Mouse (Mus musculus) testis, postnatal 10 days (tissue): Measurements from ENCODE around the gene Cttnbp2nl.

Experiments
- DNase-seq: peaks from one replicate; pipeline ENCODE4 v3.0.0; 2021; ENCODE audit warnings: low spot score

Gene Cttnbp2nl

DNA sequence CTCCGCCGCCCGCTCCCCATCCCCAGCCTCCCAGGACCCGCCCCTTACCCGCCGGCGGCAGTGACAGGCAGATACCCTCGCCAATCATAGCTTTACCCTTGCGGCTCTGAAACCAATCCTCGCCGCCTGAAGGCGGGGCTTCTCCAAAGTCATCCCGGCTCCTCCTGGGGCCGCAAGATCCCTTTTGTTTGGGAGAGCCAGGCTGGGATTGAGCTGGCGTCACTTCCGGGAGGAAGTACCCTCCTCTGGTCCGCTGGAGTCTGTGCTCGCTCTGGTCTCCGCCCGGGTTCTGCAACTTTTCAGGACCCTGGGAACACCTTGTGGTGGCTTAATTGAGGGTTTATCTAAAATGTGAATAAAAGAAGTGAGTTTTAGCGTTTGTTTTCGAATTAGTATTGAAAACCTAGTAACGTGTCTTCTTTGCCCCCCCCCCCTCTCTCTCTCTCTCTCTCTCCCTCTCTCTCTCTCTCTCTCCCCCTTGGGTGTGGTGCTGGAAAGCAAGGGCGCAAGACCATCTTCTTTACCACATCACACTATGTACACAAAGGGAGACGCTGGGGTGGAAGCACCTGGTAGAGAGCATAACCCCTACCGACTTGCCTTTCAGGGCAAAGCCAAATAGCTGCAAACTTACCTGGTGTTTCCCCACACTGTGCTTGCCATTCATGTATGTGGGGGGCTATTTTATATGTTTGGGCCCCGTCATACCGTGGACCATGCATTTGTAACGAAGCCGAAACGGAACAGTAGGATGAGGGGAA, at the start of gene Cttnbp2nl:
TSS of gene Cttnbp2nl (minus strand) at position 210 of the 761 bp plus-strand sequence.
- DNase-seq, result peak; percentile 99

DNA sequence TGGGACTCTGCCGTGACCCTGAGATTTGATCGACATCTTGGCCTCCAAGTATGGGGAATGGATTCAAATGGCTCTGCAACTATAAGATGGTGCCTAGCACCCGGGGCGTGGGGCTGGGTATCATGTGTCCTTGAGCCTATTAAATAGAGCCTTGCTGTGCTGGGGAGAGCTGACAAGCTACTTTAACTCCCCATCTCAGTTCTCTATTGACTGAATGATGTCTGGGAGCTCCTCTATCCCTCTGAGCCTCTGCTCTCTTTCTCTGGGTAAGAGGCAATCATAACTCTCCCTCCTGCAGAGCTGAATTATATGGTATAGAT, 47.3 kb upstream of the Cttnbp2nl start:
- no peak for DNase-seq

DNA sequence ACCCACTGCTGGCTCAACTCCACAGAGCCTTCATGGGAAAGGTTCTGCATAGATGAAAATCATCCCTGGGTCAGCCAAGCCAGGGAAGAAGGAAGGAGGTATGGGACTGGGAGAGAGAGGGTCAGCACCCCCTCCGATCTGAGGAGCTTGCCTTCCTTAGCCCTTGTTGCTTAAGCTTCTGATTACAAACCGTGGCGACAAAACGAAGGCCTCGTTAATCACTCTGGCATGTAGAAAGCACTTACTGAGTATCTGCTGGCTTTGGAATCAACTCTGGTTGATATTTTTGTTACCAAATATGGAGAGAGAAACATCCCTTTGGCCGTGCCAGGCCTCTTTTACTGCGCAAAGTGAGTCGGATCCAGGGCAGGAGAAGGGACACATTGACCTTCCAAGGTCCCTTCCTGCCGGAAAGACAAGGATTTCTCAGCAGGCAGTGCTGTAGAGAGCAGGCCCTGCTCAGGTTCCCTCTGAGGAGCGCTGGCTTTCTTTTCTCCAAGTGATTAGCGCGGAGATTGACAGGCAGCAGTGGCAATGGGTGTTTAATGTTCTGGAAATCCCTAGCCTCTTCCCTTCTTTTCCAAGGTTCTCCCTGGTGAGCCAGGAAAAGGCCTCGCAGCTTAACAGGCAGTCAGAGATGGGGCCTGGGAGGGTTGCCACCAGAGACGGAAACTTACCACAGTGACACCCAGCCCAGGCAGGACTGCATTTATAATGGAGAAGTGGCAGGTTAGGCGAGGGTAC, 46.8 kb upstream of the Cttnbp2nl start:
- no peak for DNase-seq

DNA sequence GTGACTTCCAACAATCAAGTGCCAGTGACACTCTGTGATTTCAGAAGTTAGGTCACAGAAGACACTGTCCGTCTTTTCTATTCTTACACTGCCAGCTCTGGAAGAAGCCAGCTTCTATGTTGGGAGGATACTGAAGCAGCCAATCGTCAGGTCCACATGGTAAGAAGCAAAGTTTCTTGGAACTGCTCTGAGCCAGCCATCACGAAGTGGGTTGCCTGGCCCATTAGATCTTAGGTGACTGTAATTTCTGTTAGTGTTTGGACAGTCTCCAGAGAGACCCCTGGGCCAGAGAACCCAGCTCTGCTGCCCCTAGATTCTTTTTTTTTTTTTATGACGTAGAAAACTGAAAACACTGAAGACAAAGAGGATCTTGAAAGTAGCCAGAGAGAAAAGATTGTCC, 44.6 kb upstream of the Cttnbp2nl start:
- DNase-seq, result no peak

DNA sequence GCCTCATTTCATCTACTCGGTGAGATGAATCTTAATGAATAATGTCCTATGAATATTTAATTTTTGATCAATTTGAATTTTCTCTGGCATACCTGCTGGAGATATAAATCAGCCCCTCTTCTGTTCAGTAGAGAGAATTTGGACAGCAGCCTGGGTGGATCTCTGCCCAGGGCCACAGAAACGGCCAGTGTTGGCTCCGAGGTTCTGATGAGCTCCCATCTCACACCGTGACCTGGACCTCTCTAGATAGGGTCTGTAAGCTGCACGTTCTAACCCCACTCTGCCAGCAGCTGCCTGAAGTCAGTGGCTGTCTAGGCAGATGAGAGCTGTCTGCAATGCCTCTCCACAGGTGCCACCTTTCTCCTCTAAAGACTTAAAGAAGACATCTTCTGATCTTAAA, 42.1 kb upstream of the Cttnbp2nl start:
- DNase-seq, result no peak

DNA sequence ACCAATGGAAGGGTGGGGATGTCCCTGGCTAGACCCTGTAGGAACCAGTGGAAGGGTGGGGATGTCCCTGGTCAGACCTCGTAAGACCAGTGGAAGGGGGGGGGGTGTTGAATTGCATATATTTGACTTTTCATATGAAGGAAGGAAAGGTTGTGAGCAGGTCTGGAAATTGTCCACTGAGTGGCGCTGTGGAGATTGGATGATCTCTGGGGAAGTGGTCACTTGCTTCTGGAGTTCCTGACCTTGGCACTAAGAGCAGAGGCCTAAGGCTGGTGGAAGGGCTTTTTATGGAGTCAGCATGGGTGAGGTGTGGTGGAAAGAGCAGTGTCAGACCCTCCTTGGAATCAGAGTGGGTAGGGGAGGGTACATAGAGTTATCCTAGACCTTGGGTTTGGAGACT, 41.5 kb upstream of the Cttnbp2nl start:
- DNase-seq, result peak; percentile 52

DNA sequence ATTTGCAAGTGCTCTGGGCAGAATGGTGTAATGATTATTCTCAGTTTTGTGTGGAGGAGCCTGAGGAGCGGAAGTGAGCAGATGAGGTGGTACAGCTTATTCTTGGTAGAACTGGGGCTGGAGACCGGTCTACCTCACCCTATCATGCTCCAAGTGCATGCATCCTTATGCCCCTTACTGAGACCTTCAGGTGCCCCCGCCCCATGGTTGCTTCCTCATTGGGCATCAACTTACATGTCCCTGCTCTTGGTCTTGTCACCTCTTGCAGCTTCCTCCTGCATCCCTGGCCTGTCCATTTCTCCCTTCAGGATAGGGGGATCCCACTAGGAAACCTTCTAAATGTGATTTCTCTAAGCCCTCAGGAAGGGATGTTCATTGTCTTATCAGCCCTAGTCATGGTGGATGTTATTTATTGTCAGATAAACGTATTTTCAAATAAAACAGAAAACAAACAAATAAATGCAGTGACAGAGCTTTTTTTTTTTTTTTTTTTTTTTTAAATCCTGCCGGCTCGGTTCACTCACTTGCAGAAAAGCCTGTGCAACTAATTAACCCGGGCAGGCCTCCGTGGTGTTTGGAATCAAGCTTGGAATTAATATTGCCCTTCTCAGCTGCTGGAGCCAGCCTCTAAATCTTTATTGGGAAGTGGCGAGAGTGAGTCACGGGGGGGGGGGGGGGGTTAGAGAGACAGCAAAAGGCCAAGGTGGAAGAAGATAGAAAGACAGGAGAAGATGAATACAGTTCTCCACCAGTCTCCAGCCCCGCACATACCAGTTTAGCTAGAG, 40.0 kb upstream of the Cttnbp2nl start:
- DNase-seq, result no peak

DNA sequence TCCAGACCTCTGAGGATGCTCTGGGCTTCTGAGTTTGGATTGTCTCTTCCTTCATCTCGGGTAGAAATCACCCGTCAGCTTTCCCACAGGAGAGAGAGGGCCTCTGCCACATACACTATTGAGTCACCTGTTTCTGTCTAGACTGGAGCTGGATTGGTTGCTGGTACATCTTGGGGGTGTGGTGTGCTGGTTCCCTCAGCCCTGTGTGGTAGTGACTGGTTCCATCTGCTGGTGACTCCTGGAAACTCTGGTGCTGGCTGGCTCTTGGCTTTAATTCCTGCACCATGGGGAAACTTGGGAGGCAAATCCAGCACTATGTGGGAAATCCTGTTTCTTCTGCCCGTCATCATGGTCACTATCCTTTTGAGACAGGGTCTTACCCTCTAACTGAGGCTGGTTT, 38.0 kb upstream of the Cttnbp2nl start:
- DNase-seq, result peak; percentile 62

DNA sequence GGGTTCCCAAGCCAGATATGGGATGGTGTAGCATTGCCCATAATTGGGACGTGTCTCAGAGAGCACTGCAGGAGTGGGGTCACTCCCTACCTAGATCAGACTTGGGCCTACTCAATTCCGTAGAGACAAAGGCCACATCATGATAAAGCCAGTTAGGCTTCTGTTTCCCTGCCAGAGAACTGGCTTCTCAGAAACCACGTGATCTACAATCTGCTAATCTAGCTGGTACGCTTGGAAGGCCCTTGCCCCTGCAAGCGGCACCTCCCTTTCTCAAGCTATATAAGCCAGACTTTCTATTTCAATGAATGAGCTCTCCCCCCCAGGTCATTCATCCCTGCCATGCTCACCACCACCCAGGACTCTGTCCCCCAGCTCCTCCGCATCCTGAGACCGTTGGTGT, 37.2 kb upstream of the Cttnbp2nl start:
- DNase-seq, result no peak

DNA sequence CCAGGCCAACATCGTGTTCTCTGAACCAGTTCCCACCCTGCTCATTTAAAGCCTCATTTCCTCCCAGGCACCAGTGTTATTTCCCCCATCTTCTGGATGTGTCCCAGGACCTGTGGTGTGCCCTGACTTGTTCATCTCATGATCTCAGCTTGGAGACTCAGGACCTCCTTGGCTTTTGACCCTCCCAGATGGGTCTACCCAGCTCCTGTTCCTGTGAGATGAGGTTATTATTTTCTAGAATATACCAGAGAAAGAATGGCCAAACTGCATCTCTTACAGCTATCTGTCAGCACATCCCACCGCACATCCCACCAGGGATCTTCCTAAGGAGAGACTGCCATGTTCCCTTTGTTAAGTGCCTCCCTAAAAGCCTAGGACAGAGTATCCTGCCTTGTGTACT, 35.7 kb upstream of the Cttnbp2nl start:
- no peak for DNase-seq

DNA sequence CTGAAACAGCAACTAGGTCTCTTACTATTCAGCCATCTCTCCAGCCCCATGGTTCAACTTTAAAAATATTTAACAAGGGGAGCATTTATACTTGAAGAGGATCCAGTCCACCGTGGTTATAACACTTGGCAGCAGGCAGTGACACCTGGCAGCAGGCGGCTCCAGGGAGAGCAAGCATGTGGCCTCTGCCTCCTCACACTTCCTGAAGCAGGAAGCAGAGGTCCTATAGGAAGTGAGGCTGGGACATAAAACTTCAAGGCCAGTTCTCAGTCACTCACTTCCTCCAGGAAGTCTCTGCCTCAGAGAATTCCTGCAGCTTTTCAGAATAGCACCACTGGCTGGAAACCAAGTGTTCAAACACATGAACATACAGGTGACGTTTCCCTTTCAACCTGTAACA, 34.4 kb upstream of the Cttnbp2nl start:
- DNase-seq, result no peak

DNA sequence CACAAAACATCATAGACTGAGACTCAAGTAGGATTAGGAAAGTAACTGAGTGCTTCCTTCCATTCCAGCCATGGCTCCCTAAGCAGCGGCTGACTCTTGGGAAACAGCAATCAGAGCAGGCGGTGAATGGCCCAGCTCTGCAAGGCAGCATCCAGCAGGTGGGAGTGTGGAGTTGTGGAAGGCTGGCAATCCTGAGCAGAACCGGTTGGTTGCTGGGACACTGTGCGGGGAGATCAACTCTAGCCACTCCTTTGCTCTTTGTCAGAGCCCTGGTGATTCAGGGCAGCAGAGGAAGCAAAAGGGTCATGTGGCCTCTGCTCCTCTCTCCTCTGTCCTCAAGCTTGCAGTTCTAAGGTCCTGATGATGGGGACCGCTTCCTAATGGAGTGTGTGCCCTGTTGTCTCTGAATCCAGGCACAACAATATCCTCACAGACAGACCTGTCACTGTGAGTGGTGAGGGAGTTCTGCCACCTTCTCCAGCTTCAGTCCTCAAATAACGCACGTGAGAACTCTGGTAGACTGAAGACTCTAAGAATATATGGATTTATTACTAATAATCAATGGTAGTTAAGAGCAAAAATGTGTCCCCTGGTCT, 25.4 kb upstream of the Cttnbp2nl start:
- peak; percentile 89 for DNase-seq

DNA sequence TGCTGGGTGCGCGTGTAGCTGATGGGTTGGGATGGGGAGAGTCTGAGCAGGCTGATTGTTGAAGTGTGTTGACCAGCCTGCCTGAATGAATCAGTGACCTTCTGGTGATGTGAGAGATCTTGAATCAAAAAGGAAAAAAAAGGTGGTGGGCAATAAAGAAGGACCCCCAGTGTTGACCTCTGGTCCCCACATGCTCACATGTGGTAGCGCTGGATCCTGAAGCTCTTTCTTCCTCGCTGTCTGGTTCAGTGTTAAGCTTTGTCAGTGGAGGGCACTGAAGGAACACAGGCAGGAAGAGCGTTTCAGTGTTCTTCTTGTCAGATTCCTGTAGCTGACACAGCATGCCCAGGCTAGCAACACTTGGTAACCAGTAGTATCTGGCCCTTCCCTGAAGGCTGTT, 22.9 kb upstream of the Cttnbp2nl start:
- no peak for DNase-seq

DNA sequence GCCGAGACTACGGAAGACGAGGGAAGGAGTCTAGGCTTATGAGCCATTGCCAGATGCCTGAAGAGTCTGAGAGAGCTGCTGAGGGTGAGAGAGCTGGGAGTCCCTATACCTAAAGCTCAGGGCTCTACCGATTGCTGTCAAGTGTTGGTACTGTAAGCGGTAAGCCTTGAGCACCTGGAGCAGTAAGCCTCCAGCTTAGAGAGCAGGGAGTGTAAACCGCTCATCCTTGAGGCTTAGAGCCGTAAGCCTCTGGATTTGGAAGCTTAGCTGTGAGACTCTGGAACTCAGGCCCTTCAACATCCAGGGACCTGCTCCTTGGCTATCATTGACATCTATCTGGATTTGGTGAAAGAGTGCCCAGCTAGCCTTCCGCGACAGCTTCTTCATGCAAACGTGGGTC, 19.6 kb upstream of the Cttnbp2nl start:
- no peak for DNase-seq

DNA sequence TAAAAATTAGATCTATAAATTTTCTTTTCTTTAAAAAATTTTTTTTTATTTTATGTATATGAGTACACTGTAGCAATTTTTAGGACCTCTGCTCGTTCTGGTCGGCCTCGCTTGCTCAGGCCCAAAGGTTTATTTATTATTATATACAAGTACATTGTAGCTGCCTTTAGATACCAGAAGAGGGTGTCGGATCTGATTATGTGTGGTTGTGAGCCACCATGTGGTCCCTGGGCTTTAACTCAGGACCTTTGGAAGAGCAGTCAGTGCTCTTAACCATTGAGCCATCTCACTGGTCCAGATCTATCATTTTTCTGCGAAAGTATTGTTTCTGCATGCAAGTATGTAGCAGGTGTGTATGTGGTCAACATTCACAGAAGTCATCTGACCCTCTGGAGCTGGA, 18.3 kb upstream of the Cttnbp2nl start:
- no peak for DNase-seq

DNA sequence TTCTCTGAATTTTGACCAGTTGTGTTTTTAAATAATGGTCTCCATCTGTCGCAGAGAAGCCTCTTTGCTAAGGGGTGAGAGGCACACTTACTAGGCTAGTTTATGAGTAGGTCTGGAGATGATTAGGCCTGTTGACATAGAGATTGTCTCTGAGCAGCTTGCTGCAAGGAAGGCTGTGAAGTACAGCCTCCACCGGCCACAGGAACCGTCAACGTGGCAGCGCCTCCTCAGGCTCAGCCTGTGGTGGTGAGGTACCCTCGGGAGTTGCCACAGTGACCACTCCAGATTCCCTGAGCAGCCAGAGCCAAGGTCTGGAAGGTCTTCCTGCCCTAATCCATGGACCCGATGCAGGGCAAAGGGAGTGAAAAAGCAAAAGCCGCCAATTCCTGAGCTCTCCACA, 17.6 kb upstream of the Cttnbp2nl start:
- DNase-seq, result no peak

DNA sequence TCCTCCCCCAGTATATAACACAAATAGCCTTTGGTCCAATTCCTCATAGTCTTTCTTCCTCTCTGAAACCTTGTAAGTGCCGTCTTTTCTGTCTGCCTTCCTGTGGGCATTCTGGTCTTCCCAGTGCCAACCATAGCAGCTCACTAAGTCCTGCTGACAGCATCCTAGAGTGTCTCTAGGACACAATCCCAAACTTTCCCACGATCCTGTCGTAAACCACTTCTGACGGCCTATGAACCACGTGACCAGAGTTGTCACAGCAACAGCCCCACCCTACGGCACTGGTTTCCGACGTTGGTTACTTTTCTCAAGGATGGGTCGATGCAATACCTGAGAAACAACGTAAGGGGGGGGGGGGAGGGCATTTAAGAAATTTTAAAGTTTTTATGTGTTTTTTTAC, 13.6 kb upstream of the Cttnbp2nl start, which contains the start of gene 4930564D02Rik:
TSS of gene 4930564D02Rik (plus strand) at position 301 of the 400 bp plus-strand sequence.
- no peak for DNase-seq

DNA sequence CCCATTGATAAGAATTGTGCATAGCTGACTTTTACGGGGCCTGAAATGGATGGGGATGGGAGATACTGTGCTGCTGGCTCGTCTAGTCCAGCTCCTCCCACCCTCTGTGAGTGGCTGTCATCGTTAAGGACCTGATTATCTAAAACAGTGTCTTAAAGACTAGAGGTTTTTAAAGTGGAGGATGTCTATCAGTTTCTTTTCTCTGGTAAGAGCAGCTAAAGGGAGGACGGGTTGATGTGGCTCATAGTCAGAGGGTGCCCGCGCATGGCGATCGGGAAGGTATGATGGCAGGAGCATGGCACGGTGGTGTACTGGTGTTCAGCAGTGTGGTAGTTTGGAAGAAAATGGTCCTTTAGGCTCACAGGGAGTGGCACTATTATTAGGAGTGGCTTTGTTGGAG, 9.7 kb upstream of the Cttnbp2nl start:
- no peak for DNase-seq

DNA sequence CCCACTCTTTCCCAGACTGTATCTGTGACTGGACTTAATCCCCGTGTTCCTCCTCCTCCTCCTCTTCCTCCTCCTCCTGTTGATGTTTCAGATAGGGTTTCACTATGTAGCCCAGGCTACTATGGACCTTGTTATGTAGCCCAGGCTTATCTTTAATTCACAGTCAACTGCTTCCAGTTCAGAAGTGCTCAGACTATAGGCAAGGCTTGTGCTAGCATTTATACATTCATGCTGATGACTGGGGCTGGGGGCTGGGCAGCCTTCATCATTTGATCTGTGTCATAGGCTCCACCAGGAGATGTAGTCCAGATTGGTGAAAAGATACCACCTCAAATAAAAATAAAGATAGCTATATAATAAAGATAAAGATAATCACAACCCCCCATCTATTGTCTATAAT, 9.0 kb upstream of the Cttnbp2nl start:
- no peak for DNase-seq

DNA sequence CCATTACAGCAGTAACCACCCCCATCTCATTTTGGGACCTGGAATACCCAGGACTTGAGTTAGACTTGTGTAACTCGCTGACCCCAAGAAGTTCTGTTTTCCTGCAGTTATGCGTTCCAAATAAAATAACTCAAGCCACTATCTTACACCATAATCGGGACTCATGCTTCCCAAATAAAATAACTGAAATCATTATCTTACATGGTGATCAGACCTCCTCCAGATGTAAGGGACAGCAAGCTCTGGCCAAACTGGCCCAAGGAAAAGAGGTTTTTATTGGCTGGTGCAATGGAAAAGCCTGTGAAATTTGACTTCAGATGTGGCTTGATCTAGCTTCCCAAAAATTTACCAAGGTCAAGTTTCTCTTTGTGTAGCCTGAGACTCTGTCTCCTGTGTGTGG, 8.6 kb upstream of the Cttnbp2nl start:
- DNase-seq, result no peak

DNA sequence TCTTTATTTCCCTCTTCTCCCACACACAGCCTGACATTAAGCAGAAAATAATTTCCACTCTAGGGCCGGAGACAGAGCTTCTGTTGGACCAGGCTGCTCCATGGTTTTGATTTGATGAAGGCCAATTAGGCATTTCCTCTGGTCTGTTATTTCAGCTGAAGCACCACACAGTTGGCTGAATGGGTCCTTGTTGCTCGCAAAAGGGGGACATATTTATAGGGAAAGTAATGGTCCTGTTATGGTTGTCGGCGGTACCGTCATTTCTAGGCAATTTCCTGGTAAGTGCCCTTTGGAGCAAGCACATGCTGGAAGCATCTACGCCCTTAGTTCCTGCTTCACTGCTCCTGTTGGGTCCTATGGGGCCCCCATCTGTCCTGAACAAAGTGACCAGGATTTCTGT, 8.0 kb upstream of the Cttnbp2nl start:
- DNase-seq, result no peak

DNA sequence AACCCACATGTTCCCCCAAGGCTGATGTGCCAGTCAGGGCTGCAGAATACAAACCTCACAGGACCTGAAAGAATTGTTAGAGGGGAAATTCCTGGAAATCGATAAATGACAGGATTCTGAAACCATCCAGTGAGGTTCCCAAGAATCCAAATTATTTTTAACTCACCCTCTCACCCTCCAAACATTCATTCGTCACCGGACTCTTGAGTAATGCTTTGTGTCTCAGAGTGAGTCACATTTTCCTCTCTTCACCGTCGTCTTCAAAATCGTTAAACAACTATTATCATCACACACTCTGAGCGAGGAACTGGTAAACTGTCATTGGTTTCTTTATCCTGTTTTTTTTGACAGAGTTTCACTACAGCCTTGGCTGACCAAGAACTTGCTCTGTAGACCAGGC, 7.0 kb upstream of the Cttnbp2nl start:
- no peak for DNase-seq
